Mouse (Mus musculus) heart, postnatal 36 days (tissue): ENCODE data around the gene Vat1. TPM values are rescaled to one million over a fixed set of nuclear protein-coding genes. Genes with fewer than 3 reads are reported as not detected.
"Not testable (repeated sequence)": the region's sequence is repeated elsewhere in the genome, so short reads cannot be mapped to it uniquely, and the experiment has no call there.

Source experiments
- DNase-seq, 2 experiments: peaks; one replicate each; pipeline ENCODE4 v3.0.0; 2021 to 2022
- intact Hi-C: fragments of 180-260 bp; cut with DNase I; formaldehyde crosslinking; loops from one replicate; pipeline ENCODE4 v1.15.1; 2025
- total RNA-seq, 2 experiments: library from RNA; stranded (reverse); gene quantifications; 2 replicates each; pipeline ENCODE4 v1.2.3; 2021

The Vat1 gene
- total RNA-seq, 2 experiments from 2014 or later = 22.0 to 24.9 TPM

DNA sequence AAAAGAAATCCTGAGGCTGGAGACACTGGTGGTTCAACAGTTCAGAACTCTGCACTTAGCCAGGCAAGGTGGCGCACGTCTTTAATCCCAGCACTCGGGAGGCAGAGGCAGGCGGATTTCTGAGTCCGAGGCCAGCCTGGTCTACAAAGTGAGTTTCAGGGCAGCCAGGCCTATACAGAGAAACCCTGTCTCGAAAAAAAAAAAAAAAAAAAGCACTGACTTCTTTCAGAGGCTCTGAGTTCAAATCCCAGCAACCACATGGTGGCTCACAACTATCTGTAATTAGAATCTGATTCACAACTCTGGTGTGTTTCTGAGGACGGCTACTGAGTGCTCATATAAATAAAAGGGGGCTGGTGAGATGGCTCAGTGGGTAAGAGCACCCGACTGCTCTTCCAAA lies 19.2 kb downstream of the Vat1 start:
- DNase-seq, intact Hi-C loops: not testable (repeated sequence)

GRCm38 (mm10) chr11:101446319-101446718 lies 19.7 kb downstream of the Vat1 start:
- no peak for DNase-seq
- intact Hi-C loops = no loop called here

DNA sequence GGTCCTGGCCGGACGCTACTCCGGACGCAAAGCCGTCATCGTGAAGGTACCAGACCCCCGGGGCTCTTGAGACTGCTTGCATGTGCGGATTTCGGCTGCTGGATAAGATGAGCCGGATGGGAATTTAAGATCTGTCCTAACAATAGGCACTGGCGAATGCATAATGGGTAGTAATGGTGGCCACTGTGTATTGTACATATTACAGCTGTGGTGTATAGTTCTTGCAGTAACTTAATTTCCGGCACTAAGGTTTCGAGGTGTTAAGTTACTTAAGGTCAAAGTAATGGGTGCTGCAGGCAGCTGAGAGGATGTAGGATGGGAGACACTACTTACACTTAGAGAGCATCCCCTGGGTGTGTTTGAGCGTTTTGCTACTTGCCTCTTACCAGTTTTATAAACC lies 23.3 kb downstream of the Vat1 start:
- intact Hi-C loops = loop anchor here (2.0 kb wide), 1 partner anchor 24 kb away; the partner anchor contains the start of gene Vat1
- no peak for DNase-seq

GRCm38 (mm10) chr11:101442127-101442693 lies 23.8 kb downstream of the Vat1 start, which contains the start of gene Rpl27:
TSS of gene Rpl27 (plus strand) at chr11:101442298.
- intact Hi-C loops = loop anchor here (2.0 kb wide), 1 partner anchor 25 kb away; the partner anchor contains the start of gene Vat1
- DNase-seq = peak; percentile 92

DNA sequence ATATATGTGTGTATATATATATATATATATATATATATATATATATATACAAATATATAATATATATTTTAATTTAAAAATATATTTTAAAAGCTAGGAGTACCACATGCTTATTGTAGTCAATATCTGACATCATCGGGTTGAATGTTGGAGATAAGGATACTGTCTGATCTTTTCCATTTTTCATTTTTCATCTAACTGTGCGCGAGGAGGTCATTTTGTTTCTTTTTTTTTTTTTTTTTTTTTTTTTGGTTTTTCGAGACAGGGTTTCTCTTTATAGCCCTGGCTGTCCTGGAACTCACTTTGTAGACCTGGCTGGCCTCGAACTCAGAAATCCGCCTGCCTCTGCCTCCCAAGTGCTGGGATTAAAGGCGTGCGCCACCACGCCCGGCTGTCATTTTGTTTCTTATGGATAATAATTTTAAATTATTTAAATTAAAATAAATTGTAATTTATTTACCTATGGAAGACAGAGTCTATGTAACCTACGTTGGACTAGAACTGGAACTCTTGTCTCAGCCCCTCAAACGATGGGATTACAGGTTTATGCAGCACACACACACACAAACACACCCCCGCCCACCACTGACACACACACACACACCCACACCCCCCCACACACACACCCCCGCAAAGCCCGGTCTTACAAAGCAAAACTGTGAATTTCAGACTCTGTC lies 24.4 kb downstream of the Vat1 start:
- not testable (repeated sequence) for DNase-seq
- intact Hi-C loops = loop anchor here (2.0 kb wide), 1 partner anchor 25 kb away; the partner anchor contains the start of gene Vat1

DNA sequence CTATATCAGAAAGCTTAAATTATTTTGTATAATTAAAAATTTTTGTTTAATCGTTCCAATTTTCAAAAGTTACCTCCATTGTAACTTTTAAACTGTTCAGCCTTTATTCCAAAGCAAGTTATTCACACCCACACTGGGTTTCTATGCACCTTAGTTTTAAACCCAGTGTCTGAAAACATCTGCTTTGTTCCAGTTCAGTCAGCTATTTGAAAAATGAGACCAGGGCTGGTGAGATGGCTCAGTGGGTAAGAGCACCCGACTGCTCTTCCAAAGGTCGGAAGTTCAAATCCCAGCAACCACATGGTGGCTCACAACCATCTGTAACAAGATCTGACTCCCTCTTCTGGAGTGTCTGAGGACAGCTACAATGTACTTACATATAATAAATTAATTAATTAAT lies 28.0 kb downstream of the Vat1 start:
- intact Hi-C loops, DNase-seq: not testable (repeated sequence)

DNA sequence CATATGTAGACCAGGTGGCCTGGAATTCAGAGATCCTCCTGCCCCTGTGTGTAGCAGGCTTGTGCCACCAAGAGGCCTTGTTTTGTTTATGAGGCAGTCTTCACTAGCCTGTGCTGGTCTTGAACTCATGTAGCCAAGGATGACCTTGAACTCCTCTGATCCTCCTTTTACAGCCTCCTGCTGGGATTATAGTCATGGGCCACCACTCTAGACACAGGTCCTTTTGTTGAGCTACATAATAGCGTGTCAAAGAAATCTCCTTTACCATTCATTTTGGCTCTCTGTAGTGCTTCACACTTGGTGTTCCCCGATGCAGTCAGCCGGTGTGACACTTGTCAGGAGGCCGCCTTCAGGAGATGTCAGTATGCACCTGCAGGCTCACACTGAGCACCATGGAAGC lies 29.1 kb downstream of the Vat1 start:
- DNase-seq = no peak
- intact Hi-C loops = no loop called here

- DNase-seq = no peak
- intact Hi-C loops = no loop called here
These were observed 30.2 kb downstream of the Vat1 start for GRCm38 (mm10) chr11:101435831-101436230.

GRCm38 (mm10) chr11:101433396-101433795 lies 32.6 kb downstream of the Vat1 start:
- intact Hi-C loops = no loop called here
- DNase-seq = no peak

- no peak for DNase-seq
- intact Hi-C loops = no loop called here
These were observed 34.7 kb downstream of the Vat1 start for GRCm38 (mm10) chr11:101431327-101431726.

- intact Hi-C loops = no loop called here
- no peak for DNase-seq
These were observed 39.9 kb downstream of the Vat1 start for GRCm38 (mm10) chr11:101426165-101426564.

- DNase-seq = peak; percentile 98 to 99
- intact Hi-C loops = no loop called here
These were observed 40.9 kb downstream of the Vat1 start, which contains the start of the genes Rundc1 and Ptges3l for GRCm38 (mm10) chr11:101424925-101425813. TSS of gene Rundc1 (plus strand) at chr11:101425085. TSS of gene Ptges3l (minus strand) at chr11:101425333.

GRCm38 (mm10) chr11:101424105-101424851 lies 41.8 kb downstream of the Vat1 start, which contains the start of gene Gm27029:
TSS of gene Gm27029 (minus strand) at chr11:101424796.
- intact Hi-C loops = no loop called here
- peak in 1 of 2 experiments; percentile 45 for DNase-seq

- DNase-seq = no peak
- intact Hi-C loops = no loop called here
These were observed 45.9 kb downstream of the Vat1 start for GRCm38 (mm10) chr11:101420148-101420547.

DNA sequence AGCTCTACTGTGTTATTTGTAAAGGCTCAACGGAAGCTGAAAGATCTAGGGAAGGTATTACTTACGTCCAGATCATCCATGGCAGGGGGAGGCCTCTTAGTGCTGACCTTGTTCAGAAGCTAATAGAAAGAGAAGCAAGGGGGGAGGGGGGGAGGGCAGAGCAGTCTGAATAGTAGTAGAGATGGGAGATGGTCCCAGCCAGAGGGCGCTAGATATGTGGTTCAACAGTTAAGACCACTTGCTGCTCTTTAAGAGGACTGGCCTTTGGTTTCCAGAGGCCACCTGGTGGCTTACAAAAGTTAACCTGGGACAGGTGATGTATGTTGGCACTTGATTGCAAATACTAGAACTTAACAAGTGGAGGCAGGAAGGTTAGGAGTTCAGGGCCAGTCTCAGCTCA lies 46.4 kb downstream of the Vat1 start:
- no peak for DNase-seq
- intact Hi-C loops = no loop called here

GRCm38 (mm10) chr11:101418991-101419390 lies 47.0 kb downstream of the Vat1 start:
- DNase-seq = no peak
- intact Hi-C loops = no loop called here

DNA sequence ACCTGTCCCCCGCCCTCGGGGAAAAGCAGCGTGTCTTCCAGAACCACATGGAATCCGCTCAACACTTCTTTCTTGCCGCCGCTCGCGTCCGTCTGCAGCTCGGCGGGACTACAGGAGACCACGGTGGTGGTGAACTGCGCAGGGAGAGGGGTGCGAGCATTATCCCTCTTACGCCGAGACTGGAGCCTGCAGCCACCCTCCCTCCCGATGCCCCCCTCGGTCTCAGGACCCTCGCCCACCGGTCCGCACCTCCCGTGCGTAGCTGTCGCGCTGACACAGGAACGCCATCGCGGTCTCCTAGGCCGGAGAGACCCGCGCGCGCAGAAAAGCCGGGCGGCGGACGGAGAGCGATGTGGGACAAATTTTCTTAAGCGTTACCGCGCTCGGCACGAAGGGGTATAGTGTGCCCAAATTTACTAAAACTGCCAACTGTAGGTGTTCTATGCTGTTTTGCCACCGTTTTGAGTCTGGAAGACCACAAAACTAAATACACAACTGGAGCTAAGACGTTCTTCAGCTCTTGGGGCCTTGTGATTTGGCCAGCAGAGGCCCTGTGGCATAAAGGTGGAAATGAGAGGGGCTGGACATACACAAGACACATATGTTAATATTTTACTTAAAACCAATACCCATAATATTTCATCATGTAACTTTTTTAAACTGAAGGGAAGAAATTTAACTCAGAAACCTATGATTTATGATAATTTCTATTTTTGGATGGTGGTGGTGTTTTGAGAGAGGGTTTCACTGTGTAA lies 48.8 kb downstream of the Vat1 start, which contains the start of gene Aarsd1:
Aarsd1 (minus strand) TSS at position 515 of the 755 bp plus-strand sequence.
- intact Hi-C loops = no loop called here

GRCm38 (mm10) chr11:101416433-101417100 lies 49.5 kb downstream of the Vat1 start:
- intact Hi-C loops = no loop called here
- no peak for DNase-seq

More for the DNA sequence above, 48.8 kb downstream of the Vat1 start, which contains the start of gene Aarsd1:
- peak; percentile 94 to 95 for DNase-seq

DNA sequence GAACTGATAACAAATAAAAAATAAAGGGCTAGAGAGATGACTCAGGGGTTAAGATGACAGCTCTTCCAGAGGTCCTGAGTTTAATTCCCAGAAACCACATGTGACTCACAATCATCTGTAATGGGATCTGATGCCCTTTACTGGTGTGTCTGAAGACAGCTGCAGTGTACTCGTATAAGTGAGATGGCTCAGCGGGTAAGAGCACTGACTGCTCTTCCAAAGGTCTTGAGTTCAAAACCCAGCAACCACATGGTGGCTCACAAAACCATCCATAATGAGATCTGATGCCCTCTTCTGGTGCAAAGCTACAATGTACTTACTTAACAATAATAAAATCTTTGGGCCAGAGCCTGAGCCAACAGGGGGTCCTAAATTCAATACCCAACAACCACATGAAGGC lies 50.7 kb downstream of the Vat1 start:
- no peak for DNase-seq
- intact Hi-C loops = no loop called here
